Mouse (Mus musculus) Patski (cell line): ENCODE data around the gene Ppp4r3a. TPM values are rescaled to one million over a fixed set of nuclear protein-coding genes. Genes with fewer than 3 reads are reported as not detected.

Experiments used
- ATAC-seq: fragments of 100-300 bp; one replicate; pipeline ENCODE4 v1.8.0; 2021
- CTCF ChIA-PET: fragments of 350-600 bp; sonication (Branson Sonifier 250); formaldehyde crosslinking; loops from one replicate; lab custom pipeline; 2022; ENCODE audit warnings: inconsistent platforms; lab: Charles Lee
- POLR2A ChIA-PET: fragments of 350-600 bp; sonication (Branson Sonifier 250); formaldehyde crosslinking; loops from one replicate; lab custom pipeline; 2022; ENCODE audit warnings: antibody characterized with exemption, inconsistent platforms; lab: Charles Lee
- DNase-seq: peaks from one replicate; pipeline ENCODE4 v3.0.0-alpha.2; 2011; ENCODE audit warnings: low read depth, low spot score
- H3K27me3 ChIP-seq: fragments of 371-371 bp; one replicate; pipeline ENCODE4 v1.5.1; 2021
- CTCF ChIP-seq: fragments of 100-300 bp; IDR thresholded peaks from one replicate; pipeline ENCODE4 v1.5.1; 2021
- in situ Hi-C: fragments of 300-500 bp; cut with MboI; formaldehyde crosslinking; loops from 3 replicates; pipeline ENCODE4 v1.11.1; 2018; ENCODE audit warnings: low pct_unique_long_range_greater_than_20kb, mixed read lengths
- polyA plus RNA-seq: library from polyadenylated mRNA; unstranded; gene quantifications from one replicate; pipeline ENCODE4 v1.2.3, GENCODE M21; 2021

Ppp4r3a gene
- polyA plus RNA-seq, 1 experiment from 2014 or later, result 54.0 TPM

GRCm38 (mm10) chr12:101013078-101013665 is 70.3 kb downstream of the Ppp4r3a start:
- in situ Hi-C loops, result no loop called here
- TF ChIP-seq CTCF, result no peak
- ChIA-PET POLR2A (no interaction called here), CTCF (interaction anchor here (1.8 kb wide), 1 partner anchor 55 kb away, joined by 4 read pairs; no protein-coding TSS in a partner anchor)
- ATAC-seq (no peak), DNase-seq (no peak)
- no peaks in the 10 kb centered on the region for H3K27me3 ChIP-seq

- no peak for ATAC-seq
- CTCF ChIA-PET, result interaction anchor here (1.8 kb wide), 1 partner anchor 54 kb away, joined by 4 read pairs; no protein-coding TSS in a partner anchor
- POLR2A ChIA-PET, result no interaction called here
- in situ Hi-C loops, result no loop called here
- DNase-seq, result no peak
- H3K27me3 ChIP-seq, result no peaks in the 10 kb centered on the region
- TF ChIP-seq CTCF, result no peak
Measured at GRCm38 (mm10) chr12:101012197-101013077, 71.1 kb downstream of the Ppp4r3a start.

- no peak for ATAC-seq
- ChIA-PET POLR2A (no interaction called here), CTCF (no interaction called here)
- no peak for DNase-seq
- H3K27me3 ChIP-seq, result no peaks in the 10 kb centered on the region
- in situ Hi-C loops, result no loop called here
- no peak for TF ChIP-seq CTCF
Measured at GRCm38 (mm10) chr12:101011017-101011416, 72.5 kb downstream of the Ppp4r3a start.

- H3K27me3 ChIP-seq, result no peaks in the 10 kb centered on the region
- in situ Hi-C loops, result no loop called here
- ChIA-PET POLR2A (interaction anchor here (0.6 kb wide), 1 partner anchor 1537 kb away, joined by 3 read pairs; no protein-coding TSS in a partner anchor), CTCF (no interaction called here)
- no peak for DNase-seq
- TF ChIP-seq CTCF, result no peak
- no peak for ATAC-seq
Measured at GRCm38 (mm10) chr12:101010148-101010920, 73.2 kb downstream of the Ppp4r3a start.

GRCm38 (mm10) chr12:101009225-101009624 is 74.3 kb downstream of the Ppp4r3a start:
- ChIA-PET POLR2A (interaction anchor here (0.8 kb wide), 1 partner anchor 1680 kb away, joined by 5 read pairs; no protein-coding TSS in a partner anchor), CTCF (interaction anchor here (1.7 kb wide), 1 partner anchor 51 kb away, joined by 4 read pairs; no protein-coding TSS in a partner anchor)
- in situ Hi-C loops, result no loop called here
- DNase-seq, result no peak
- H3K27me3 ChIP-seq, result no peaks in the 10 kb centered on the region
- TF ChIP-seq CTCF, result no peak
- no peak for ATAC-seq

GRCm38 (mm10) chr12:101008648-101009047 is 74.9 kb downstream of the Ppp4r3a start:
- ATAC-seq (no peak), DNase-seq (no peak)
- no peak for TF ChIP-seq CTCF
- H3K27me3 ChIP-seq, result no peaks in the 10 kb centered on the region
- in situ Hi-C loops, result no loop called here
- POLR2A ChIA-PET, result interaction anchor here (0.8 kb wide), 1 partner anchor 1681 kb away, joined by 5 read pairs; no protein-coding TSS in a partner anchor
- CTCF ChIA-PET, result interaction anchor here (1.7 kb wide), 1 partner anchor 51 kb away, joined by 4 read pairs; no protein-coding TSS in a partner anchor

GRCm38 (mm10) chr12:101007968-101008481 is 75.5 kb downstream of the Ppp4r3a start:
- no peaks in the 10 kb centered on the region for H3K27me3 ChIP-seq
- ChIA-PET CTCF (interaction anchor here (1.0 to 2.4 kb wide), 3 partner anchors 49 to 56 kb away, joined by 3 to 7 read pairs (median 4); no protein-coding TSS in a partner anchor), POLR2A (no interaction called here)
- ATAC-seq, result peak; percentile 58
- peak; percentile 75 for DNase-seq
- in situ Hi-C loops, result no loop called here
- no peak for TF ChIP-seq CTCF

- in situ Hi-C loops, result no loop called here
- no peak for TF ChIP-seq CTCF
- ATAC-seq (no peak), DNase-seq (no peak)
- ChIA-PET POLR2A (no interaction called here), CTCF (interaction anchor here (1.0 to 2.4 kb wide), 2 partner anchors 48 to 55 kb away, joined by 3 to 7 read pairs; no protein-coding TSS in a partner anchor)
- H3K27me3 ChIP-seq, result no peaks in the 10 kb centered on the region
Measured at GRCm38 (mm10) chr12:101007427-101007826, 76.1 kb downstream of the Ppp4r3a start.

GRCm38 (mm10) chr12:101005665-101006420 is 77.7 kb downstream of the Ppp4r3a start:
- no peak for ATAC-seq
- TF ChIP-seq CTCF, result no peak
- in situ Hi-C loops, result no loop called here
- ChIA-PET POLR2A (interaction anchor here (0.7 kb wide), 1 partner anchor 16 kb away, joined by 4 read pairs; no protein-coding TSS in a partner anchor), CTCF (interaction anchor here (1.0 to 2.4 kb wide), 4 partner anchors 24 to 53 kb away, joined by 3 to 7 read pairs (median 4); no protein-coding TSS in a partner anchor)
- DNase-seq, result no peak
- H3K27me3 ChIP-seq, result no peaks in the 10 kb centered on the region
